Mouse (Mus musculus) embryo, embryonic 10 days (tissue): Measurements from ENCODE around the gene Hoxa3.

Experiments used
- DNase-seq: peaks from one replicate; pipeline ENCODE4 v3.0.0-alpha.2; 2015; ENCODE audit warnings: low spot score

Hoxa3 gene

GRCm38 (mm10) chr6:52219234-52219942 is 6.3 kb upstream of the Hoxa3 start:
- DNase-seq = peak; percentile 64

GRCm38 (mm10) chr6:52218643-52219215 is 5.6 kb upstream of the Hoxa3 start:
- peak; percentile 49 for DNase-seq

- DNase-seq = no peak
Observed at GRCm38 (mm10) chr6:52217895-52218642, 4.9 kb upstream of the Hoxa3 start.

- peak; percentile 92 for DNase-seq
Observed at GRCm38 (mm10) chr6:52217459-52217768, 4.3 kb upstream of the Hoxa3 start.

- DNase-seq = peak; percentile 56
Observed at GRCm38 (mm10) chr6:52216691-52217458, 3.7 kb upstream of the Hoxa3 start.

GRCm38 (mm10) chr6:52215771-52216535 is 2.8 kb upstream of the Hoxa3 start:
- DNase-seq = no peak

GRCm38 (mm10) chr6:52215070-52215469 is 1.9 kb upstream of the Hoxa3 start:
- DNase-seq = no peak

- DNase-seq = no peak
Observed at GRCm38 (mm10) chr6:52214271-52214670, 1.1 kb upstream of the Hoxa3 start.

GRCm38 (mm10) chr6:52212556-52213118 is 499 bp downstream of the Hoxa3 start:
- no peak for DNase-seq

GRCm38 (mm10) chr6:52211961-52212360 is 1.2 kb downstream of the Hoxa3 start:
- DNase-seq = no peak

GRCm38 (mm10) chr6:52211170-52211935 is 1.8 kb downstream of the Hoxa3 start:
- DNase-seq = peak; percentile 87

- no peak for DNase-seq
Observed at GRCm38 (mm10) chr6:52209685-52210046, 3.5 kb downstream of the Hoxa3 start.

GRCm38 (mm10) chr6:52208868-52209684 is 4.1 kb downstream of the Hoxa3 start:
- no peak for DNase-seq

GRCm38 (mm10) chr6:52208072-52208867 is 4.9 kb downstream of the Hoxa3 start, which contains the start of gene Hoxa6:
TSS of gene Hoxa6 (minus strand) at chr6:52208722.
- DNase-seq = no peak

- no peak for DNase-seq
Observed at GRCm38 (mm10) chr6:52207684-52207976, 5.5 kb downstream of the Hoxa3 start.

GRCm38 (mm10) chr6:52206882-52207683 is 6.1 kb downstream of the Hoxa3 start:
- no peak for DNase-seq

GRCm38 (mm10) chr6:52205638-52206621 is 7.2 kb downstream of the Hoxa3 start:
- no peak for DNase-seq
